Mouse (Mus musculus): ENCODE results near the gene Cyyr1.
"Not testable (repeated sequence)": the region's sequence is repeated elsewhere in the genome, so short reads cannot be mapped to it uniquely, and the experiment has no call there.

Cyyr1 gene

DNA sequence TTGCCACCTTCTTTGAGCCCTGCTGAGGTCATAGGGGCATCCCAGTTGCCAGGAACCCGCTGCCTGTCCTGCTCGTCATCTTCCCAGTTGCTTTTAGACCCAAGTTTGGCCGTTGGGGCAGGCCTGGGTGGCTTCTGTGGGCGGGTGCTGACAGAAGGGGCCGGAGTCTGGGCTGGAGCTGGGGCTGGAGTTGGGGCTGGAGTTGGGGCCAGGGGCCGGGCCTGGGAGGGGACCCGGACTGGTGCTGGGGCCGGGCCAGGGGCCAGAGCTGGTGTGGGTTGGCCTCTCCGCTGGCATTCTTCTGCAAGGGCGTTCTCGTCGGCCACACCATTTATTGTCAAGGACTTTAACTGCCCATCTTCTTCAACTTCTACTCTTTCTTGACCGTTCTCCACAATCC lies at the start of gene Cyyr1:
Gene Cyyr1, minus strand, starts transcription at position 101 of the 400 bp plus-strand sequence.
- not testable (repeated sequence) for DNase-seq (ENCODE audit: low spot score)

DNA sequence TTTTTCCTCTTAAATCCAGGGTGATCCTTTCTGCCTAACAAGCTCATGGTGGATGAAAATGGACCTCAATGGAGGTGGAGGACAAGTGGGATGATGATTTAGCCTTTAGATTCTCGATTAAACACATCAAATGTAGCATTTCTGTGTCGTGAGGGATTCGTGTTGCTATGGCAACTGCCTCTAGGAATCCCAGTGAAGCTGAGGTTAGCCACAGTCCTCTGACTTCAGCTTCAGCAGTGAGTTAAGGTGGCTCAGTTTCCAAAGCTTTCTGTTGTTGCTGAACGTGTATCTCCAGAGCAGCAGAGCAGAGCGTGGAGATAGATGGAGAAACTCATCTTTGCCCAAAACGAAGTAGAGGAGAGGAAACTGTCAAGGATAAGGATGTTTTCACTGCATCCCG lies 35.6 kb upstream of the Cyyr1 start:
- DNase-seq (ENCODE audit: low spot score) = no peak

DNA sequence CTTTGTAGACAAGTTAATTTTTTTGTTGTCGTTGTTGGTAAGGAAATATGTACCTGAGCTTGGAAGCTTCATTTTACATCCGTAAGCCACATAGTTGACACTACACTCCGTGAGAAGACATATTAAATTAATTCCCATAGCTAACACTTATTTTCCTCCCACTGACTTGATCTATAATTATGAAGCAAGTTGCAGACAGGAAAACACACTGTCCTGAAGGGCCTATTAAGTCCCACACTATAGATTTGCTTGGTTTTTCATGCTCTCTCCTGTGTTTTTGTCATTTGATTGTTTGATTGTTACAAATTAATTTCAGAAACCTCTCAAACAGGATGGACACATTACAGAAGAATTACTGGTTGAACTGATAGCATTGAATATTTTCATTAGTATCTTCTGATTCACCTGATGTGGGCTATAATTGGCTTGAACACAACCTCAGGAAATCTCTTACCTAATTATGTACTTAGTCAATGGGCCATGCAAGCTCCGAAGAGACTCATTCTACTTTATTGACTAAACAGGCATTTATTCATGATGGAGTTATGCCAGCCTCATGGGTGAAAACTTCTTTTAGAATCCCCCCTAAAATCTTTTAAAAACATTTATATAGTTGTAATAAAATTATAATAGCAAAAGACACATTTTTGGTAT lies 34.5 kb upstream of the Cyyr1 start:
- DNase-seq (ENCODE audit: low spot score) = no peak

DNA sequence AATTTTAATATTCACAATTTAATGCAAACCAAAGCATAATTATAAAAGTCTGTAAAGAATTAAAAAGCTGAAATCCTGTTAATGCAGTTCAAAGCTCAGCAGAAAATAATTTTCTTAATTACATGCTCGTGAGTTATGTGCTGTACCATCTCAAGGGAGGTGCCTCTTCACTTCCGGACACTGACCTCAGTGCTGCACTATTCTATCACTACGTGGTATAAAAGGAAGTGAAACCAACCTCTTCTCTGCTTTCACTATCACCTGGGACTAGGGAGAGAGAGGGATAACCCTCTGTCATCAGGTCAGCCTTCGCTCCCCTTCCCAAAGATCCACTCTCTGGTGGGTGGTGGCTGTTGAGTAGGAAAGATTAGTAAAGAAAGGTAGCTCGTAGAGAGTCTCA lies 13.3 kb upstream of the Cyyr1 start:
- DNase-seq (ENCODE audit: low spot score) = no peak

DNA sequence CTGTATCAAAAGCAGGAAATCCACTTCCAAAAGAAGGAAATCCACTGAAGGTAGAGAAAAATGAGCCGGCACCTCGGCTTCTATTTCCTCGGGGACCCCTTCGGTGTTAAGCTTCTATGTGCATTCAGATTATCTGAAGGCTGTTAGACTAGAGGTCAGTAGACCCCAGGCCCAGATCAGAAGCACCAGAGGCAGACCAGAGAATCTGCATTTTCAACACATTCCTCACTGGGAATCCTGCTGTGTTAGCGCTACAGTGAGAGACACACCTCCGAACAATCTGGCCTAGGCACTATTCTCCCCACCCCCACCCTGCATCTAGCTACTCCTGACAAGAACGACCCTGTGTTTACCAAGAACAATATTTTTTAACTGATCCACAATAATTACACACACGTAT lies 641 bp upstream of the Cyyr1 start:
- DNase-seq (ENCODE audit: low spot score) = no peak

DNA sequence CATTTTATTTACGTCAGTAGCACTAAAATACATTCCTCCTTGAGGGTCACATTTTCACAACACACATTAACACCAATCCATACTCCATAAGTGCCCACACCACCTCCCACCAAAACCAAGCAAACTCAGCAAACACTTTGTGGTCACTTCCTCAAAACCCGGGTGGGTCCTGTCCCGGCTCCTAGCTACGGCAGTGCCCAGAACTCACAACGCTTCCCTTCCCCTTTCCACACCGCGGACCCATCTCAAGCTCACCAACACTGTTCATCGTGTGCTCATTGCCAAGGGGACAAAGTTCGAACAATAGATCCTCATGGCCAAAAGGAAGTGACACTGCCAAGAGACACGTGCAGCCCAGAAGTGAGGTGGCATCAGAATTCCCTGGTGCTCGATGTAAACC lies 1.2 kb downstream of the Cyyr1 start:
- DNase-seq (ENCODE audit: low spot score) = not testable (repeated sequence)

DNA sequence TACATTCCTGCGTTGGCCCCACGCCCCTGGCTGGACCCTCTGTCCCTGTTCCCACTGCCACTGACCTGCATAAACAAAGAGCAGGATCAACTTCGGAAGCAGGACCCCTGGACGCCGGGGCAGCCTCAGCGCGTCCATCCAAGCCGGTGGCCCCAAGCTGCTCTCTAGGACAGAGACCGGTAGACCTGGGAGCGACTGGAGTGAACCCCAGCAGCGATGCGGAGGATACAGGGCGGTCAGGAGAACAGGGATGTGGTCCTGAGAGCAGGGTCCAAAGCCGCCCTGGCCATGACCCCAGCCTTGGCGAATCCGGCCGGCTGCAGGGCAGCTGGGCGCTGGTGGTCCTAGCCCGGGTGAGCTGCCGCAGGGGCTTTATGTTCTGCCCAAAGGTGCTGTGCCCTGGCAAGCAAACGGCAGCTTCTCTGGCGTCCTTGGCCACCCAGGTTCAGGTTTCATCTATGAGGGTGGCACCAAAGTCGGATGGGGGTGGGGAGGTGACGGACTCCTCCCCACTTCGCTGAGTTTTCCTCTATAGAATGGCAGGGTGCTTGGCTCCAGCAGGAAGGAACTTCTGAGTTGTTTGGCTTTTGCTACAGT lies 3.1 kb downstream of the Cyyr1 start:
- peak; percentile 44 for DNase-seq (ENCODE audit: low spot score)

DNA sequence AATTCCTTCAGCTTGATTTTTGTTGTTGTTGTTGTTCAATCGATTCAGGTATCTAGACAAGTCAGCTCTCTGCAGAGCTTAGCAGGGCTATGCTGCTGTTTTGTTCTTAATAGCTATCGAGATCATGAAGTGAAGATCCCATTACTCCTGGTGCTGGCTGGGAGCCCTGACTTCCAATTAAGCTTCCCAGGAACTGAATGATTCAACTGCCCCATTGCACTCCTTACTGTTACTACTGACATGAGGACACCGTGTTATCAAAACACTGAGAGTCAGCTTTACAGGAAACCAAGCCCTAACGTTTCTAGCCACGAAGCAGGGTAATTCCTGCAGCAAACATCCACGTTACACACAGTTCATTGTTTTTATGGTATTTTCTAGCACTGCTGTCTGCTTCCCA lies 6.7 kb downstream of the Cyyr1 start:
- DNase-seq (ENCODE audit: low spot score) = no peak

DNA sequence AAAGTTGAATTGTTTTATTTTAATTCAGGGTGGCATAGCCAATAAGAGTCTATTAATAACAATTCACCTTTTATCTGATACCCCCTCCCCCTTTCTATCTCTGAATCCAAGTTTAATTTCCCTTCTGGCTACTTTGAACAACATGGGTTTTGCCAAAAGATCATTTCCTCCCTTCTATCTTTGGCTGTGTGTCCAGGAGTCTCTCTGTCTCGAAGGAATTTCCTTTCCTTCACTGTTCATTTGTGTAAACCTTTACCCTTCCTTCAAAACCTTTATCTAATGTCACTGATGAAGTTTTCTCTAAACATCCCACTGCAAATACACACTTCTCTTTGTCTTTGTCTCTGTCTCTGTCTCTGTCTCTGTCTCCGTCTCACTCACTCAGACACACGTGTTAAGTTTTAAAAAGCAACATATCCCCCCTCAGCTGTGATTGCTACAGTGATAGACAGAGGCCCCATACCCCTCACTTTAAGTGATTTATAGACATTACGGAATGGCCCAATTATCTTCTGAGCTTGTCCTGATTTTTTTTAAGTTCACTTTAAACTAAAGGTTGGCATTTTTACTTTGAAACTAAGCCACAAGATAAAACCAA lies 11.4 kb downstream of the Cyyr1 start:
- DNase-seq (ENCODE audit: low spot score) = no peak

DNA sequence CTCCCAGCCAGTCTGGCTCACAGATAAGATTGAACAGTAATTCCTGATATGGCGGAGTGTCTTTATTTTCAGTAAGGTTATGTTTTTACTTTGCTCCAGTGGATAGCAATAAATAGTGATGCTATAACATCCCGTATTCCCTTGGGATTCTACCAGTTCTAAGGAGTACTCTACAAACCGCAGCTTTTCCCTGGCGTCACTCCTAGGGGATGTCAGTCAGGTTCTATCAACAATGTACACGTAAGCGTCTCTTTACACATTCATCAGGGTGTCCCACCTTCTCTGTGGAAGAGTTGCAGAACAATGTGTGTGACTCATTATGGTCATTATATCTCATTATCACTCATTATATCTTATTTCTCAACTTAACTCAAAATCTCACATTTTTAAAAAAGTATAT lies 12.2 kb downstream of the Cyyr1 start:
- DNase-seq (ENCODE audit: low spot score) = no peak

DNA sequence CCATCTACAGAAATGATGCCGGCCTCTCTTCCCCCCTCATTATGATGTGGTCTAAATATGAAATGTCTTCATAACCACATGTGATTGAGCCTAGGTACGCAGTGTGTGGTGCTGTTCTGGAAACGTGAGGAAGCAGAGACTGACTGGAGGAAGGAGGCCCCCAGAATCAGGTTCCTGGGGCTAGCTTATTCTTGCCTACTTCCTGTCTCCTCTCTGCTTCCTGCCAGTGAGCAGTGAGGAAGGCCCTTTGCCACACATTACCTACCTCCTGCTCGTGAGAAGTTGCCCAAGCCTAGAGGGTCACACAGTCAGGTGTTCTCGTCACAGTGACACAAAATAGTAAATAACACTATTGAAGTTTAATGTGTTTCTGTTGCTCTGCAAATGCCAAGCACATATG lies 14.8 kb downstream of the Cyyr1 start:
- DNase-seq (ENCODE audit: low spot score) = no peak

DNA sequence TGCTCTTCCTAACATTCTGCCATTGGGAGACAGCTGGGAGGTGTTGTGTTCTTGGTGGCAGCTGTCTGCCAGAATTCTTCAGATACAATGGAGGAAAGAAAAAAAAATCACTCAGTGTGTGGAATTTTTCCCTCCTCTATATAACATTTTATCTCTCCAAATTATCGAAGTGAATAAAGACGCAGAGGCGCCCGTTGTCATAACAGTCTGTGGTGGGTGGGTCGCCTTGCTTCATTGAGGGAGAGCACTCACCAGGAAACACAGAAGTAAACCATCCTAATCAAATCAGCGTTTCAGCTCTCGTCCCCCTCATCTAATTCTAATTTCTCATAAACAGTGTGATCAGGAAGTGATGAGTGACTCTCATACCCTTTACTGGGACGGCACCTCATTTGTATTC lies 17.1 kb downstream of the Cyyr1 start:
- DNase-seq (ENCODE audit: low spot score) = no peak

DNA sequence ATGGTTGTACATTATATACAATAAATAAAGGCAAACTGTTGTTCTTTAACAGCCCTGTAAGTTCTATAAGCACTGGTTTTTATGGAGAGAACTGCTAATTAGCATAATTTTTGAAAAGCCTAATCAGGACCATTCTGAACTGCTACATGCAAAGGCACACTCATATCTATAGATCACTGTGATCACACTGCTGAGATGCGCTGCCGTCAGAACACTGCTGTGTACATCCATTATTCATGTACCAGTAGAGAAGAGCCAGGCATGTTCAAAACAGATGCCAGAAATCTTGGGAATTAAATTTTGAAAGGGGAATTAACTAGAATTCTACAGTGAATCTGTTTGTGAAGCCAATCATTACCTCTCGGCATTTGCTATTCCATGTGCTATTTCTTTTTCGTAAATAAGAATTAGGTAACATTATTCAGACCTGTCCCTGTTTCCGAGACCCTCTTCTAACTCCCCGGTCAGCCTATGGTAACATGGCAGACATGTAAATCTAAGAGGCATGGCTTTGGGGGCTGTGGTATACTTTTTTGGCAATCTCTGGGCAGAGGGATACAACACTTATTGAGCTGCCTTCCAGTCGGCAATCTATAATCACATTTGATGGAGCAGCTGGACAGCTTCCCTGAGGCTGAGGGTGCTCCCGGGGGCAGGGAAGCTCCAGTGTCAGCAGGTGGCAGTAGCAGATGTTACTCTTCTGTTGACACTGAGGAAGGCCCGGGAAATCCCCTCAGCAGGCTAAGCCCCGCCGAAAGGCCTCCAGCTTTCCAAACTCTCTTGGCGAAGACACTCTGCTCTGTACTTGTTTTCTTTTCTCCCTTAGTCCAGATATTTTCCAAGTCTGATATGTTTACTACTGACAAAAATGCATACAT lies 25.2 kb downstream of the Cyyr1 start:
- no peak for DNase-seq (ENCODE audit: low spot score)

DNA sequence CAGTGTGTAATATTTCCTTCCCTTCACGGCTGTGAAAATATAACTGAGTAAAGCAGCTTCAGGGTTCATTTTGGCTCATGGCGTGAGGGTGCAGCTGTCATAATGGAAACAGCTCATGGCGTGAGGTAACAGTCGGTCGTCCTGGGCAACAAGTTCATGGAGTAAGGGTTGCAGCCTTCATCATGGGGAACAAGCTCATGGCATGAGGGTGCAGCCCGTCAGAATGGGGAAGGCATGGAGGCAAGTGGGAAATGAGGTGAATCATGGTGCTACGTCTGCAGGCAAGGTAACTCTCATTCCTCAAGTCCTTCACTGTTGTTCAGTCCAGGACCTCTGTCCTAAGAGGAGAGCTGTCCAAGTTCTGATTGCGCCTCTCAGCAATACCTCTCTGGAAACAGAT lies 28.6 kb downstream of the Cyyr1 start:
- DNase-seq (ENCODE audit: low spot score) = no peak

DNA sequence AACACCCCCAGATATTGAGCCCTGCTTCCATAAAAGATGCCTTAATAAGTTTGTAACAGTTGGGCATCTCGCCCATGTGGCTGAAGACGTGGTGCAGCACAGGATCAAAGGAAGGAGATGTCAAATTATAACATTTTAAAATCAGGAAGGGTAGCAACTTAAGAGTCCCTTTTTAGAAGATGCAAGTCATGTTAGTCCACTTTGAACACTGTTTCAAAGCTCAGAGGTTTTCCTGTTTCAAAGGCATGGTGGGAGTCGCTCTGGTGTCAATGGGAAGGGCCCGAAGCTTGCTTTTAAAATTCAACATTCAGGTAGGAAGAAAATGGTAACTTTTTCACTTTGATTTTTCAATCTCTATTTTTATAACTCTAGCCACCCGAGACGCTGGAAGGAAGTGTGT lies 45.9 kb downstream of the Cyyr1 start:
- no peak for DNase-seq (ENCODE audit: low spot score)

DNA sequence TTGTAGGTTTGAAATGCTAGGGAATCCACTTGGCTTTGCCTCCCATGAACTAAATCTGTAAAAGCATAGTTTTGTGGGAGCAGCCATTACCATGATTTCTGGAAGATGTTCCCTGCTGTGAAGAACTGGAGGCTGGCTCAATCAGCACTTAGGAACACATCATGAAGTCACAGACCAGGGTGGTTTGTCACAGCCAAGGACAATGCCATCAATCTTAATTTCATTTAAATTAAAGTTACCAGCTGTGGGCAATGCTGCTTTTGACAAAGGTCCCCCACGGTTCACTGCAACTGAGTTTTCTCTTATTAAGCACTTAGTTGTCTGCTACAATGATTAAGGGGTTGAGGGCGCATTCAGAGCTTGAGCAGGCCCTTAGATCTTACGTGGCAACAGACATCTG lies 48.1 kb downstream of the Cyyr1 start:
- DNase-seq (ENCODE audit: low spot score) = no peak

DNA sequence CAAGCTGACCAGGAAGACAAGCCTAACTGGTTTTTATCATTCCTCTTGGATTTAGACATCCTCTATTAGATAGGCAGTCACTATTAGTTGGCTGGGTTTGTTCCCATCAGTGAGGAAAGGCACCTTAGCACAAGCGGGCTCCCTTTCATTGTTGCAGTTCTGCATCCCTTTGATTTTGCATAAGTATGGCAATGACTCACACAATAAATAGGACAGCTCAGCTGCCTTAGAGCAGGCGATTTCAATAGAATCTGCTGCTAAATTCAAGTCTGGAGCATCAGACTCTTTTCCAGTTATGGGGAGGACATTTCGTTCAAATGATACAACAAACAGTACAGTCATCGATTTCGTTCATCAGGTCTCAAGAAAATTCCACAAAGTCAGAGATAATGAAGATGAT lies 49.8 kb downstream of the Cyyr1 start:
- DNase-seq (ENCODE audit: low spot score) = no peak

DNA sequence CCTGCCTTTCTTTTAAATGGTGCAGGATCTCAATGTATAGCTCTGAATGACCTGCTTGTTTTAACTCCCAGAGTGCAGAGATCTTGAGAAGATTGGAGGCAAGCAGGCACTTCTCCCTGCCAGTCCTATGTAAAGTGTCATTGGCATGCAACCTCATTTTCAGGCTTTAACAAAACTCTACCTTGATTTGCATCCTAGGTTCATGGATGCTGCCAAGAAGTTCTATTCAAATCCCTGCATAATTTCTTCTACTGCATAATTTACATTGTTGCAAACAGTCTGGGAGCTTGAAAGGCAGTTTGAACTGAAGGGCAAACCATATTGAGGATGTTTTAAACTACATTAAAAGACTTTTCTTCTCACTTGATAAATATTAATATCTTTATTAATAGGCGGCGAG lies 57.4 kb downstream of the Cyyr1 start:
- no peak for DNase-seq (ENCODE audit: low spot score)

DNA sequence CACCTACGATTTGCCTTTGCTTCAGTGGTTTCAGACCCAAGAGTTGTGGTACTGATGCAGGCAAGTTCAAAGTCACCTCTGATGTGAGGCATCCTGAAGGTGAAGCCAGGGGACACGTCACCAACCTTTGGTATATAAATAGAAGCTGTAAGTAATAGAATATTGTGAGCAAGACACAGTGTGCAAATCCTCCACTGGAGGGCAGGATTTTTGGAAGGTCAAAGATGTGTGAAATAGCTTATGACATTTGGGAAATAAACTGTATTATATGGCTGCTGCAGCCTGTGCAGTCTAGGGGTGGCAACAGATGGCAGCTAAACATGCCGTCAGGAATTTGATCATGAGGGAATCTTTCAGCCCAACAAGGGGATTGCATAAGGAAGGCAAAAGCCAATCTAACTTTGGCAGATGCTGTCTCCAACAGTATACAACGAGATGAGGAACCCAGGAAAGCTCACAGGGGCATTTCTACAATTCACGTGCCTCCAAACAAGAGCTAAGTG lies 65.0 kb downstream of the Cyyr1 start:
- no peak for DNase-seq (ENCODE audit: low spot score)

DNA sequence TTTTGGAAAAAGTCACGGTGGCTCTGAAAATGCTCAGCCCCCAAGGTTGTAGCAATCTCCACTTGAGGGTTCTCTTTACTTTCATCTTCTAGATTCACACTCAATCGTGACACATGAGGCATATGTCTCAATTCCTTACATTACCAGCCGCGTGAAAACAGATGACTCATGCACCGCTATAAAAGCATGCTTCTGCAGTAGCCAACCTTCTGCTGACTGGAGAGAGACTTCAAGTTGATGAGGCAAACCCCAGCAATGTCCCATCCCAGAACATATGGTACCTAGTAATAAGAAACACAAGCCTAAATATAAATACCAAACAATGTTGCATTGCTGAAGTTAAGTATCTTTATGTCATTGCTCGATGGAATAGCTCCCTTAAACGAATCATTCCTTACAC lies 65.9 kb downstream of the Cyyr1 start:
- DNase-seq (ENCODE audit: low spot score) = no peak

DNA sequence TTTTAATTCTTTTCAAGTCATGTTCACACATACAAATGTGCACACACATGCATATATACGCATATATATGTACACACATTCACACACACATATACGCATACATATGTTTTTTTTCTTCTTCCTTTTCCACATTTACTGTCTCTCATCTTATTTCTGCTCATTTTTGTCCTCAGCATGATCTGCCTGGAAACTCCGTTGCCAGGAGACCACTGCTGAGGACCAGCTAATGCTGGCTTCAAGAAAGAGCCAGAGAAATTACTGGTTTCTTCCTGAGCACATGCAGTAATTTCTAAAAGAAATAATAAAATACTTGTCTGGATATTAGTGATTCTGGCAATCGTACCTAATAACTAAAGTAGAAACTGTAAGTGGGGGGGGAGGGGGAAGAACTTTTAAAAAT lies 68.6 kb downstream of the Cyyr1 start:
- no peak for DNase-seq (ENCODE audit: low spot score)

DNA sequence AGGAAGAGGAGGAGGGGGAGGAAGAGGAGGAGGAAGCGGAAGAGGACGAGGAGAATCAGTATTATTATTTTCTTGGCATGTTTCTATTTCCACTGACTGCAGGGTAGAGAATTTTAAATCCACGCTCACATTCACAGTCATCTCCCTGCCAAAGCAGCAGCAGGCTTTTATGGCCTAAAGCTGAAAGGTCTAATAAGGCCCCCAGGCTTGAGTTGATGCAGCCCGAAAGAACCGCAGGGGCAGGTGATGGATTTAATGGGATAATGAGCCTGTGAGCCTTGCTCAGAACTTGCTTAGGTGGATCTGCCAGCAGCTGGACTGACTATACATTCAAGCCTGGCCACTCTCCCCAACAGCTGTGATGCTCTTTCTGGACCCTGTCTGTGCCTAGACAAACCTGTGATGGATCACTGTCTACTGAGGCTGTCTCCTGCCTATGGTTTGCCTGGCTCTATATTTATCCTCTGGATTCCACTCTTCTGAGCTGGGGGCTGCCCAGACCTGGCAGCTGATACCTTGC lies 78.6 kb downstream of the Cyyr1 start:
- DNase-seq (ENCODE audit: low spot score) = no peak

DNA sequence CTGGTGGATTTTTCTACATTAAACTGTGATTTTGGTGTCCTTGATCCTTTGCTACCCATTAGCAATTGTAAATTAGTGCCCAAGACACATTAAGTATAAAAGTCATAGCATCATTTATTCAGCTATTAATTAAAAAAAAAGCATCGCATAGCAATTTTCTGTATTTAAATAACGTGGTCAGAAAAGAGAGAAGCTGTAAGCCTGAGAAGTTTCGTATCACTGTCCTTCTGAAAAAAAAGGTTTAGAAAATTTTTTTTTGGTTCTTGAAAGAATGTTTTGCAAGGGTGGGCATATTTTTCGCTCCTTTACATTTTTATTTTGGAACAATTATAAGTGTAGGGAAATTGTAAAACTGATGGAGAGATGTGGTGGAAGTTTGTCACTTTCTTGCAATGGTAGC lies 83.1 kb downstream of the Cyyr1 start:
- DNase-seq (ENCODE audit: low spot score) = no peak

Measured in testis, postnatal 10 days (tissue).